Mouse (Mus musculus) midbrain, postnatal 0 days (tissue): ENCODE results near the gene Gm10842. TPM values are rescaled to one million over a fixed set of nuclear protein-coding genes. Genes with fewer than 3 reads are reported as not detected.
"Not testable (repeated sequence)": the region's sequence is repeated elsewhere in the genome, so short reads cannot be mapped to it uniquely, and the experiment has no call there.

Experiments
- ATAC-seq: fragments of 200-750 bp; cut with Nextera tagmentation; 2 replicates; pipeline ENCODE4 v1.8.0; 2017; ENCODE audit warnings: moderate number of reproducible peaks, mild to moderate bottlenecking, moderate TSS enrichment, moderate library complexity; ENCODE audit not compliant: low FRiP score
- DNase-seq: peaks from one replicate; pipeline ENCODE4 v3.0.0-alpha.2; 2015; ENCODE audit warnings: low spot score
- H3K27ac ChIP-seq: fragments of 300-500 bp; sonication (generic); 2 replicates; pipeline ENCODE4 v1.5.1; 2014; ENCODE audit warnings: low read depth, mild to moderate bottlenecking, low read length, mixed read lengths
- H3K27me3 ChIP-seq: fragments of 300-500 bp; sonication (generic); 2 replicates; pipeline ENCODE4 v1.6.1; 2014; ENCODE audit warnings: low read length, control low read depth, mixed read lengths; ENCODE audit not compliant: insufficient read depth
- H3K36me3 ChIP-seq: fragments of 300-500 bp; sonication (generic); 2 replicates; pipeline ENCODE4 v1.6.1; 2014; ENCODE audit warnings: low read length, control low read depth, mixed read lengths; ENCODE audit not compliant: insufficient read depth
- H3K4me1 ChIP-seq: fragments of 300-500 bp; sonication (generic); 2 replicates; pipeline ENCODE4 v1.6.1; 2014; ENCODE audit warnings: mild to moderate bottlenecking, control low read depth, antibody characterized with exemption, low read length, mixed read lengths; ENCODE audit not compliant: insufficient read depth
- H3K4me2 ChIP-seq: fragments of 300-500 bp; sonication (generic); 2 replicates; pipeline ENCODE4 v1.6.1; 2014; ENCODE audit warnings: low read depth, mild to moderate bottlenecking, low read length, mixed read lengths; ENCODE audit not compliant: poor library complexity, severe bottlenecking
- H3K4me3 ChIP-seq: fragments of 300-500 bp; sonication (generic); 2 replicates; pipeline ENCODE4 v1.5.1; 2014; ENCODE audit warnings: low read depth, mild to moderate bottlenecking, low read length, moderate library complexity
- H3K9ac ChIP-seq: fragments of 300-500 bp; sonication (generic); replicated peaks from 2 replicates; pipeline ENCODE4 v1.6.1; 2014; ENCODE audit warnings: mild to moderate bottlenecking, low read length, moderate library complexity, mixed read lengths; ENCODE audit not compliant: poor library complexity, severe bottlenecking
- H3K9me3 ChIP-seq: fragments of 300-500 bp; sonication (generic); 2 replicates; pipeline ENCODE4 v1.6.1; 2016; ENCODE audit warnings: low read length, control low read depth
- CTCF ChIP-seq: IDR thresholded peaks from 2 replicates; pipeline ENCODE4 v1.5.1; 2016; ENCODE audit warnings: antibody characterized with exemption, mild to moderate bottlenecking
- WGBS: fragments of 180-500 bp; shearing (Covaris S2); extraction: QIAGEN DNeasy Blood & Tissue Kit; methylation state at CpG from one replicate; pipeline ENCODE4 v1.1.7; 2014; 5-methylcytosine and 5-hydroxymethylcytosine counted together
- polyA plus RNA-seq: library from polyadenylated mRNA; unstranded; fragments of >200 nt; fragmentation: Nextera tagmentation; extraction: Ambion mirVana; gene quantifications from 2 replicates; pipeline ENCODE4 v1.2.1, GENCODE M21; 2015
- total RNA-seq: library from RNA; depleted of rRNA; stranded (reverse); fragments of >200 nt; gene quantifications from 2 replicates; pipeline ENCODE4 v1.2.3, GENCODE M21; 2014; rRNA removed

Gm10842 gene
- total RNA-seq = not detected in 2 replicates
- not detected in 2 replicates for polyA plus RNA-seq

GRCm38 (mm10) chr11:105146593-105146992 lies at the start of gene Gm10842:
Gene Gm10842 (plus strand): TSS chr11:105146893.
- Histone ChIP-seq H3K27me3 (no peaks in the 10 kb centered on the region), H3K4me3 (no peak within 1 kb of the TSS), H3K4me1 (no peaks in the 10 kb centered on the region), H3K9me3 (no peaks in the 10 kb centered on the region), H3K4me2 (no peak within 1 kb of the TSS), H3K9ac (no peak within 1 kb of the TSS), H3K27ac (no peak within 1 kb of the TSS), H3K36me3 (no peaks in the 10 kb centered on the region)
- no peak for ATAC-seq
- TF ChIP-seq CTCF = no peak
- no peak for DNase-seq
- WGBS = 62% methylated on average over 3 of the region's 3 CpGs

- not testable (repeated sequence) for H3K4me1 ChIP-seq, H3K27me3 ChIP-seq, H3K27ac ChIP-seq, H3K4me3 ChIP-seq, H3K36me3 ChIP-seq, H3K4me2 ChIP-seq, H3K9ac ChIP-seq, DNase-seq, H3K9me3 ChIP-seq, ATAC-seq
- WGBS = 86% methylated on average over 22 of the region's 22 CpGs
Observed at GRCm38 (mm10) chr11:105112448-105112847, 34.2 kb upstream of the Gm10842 start.

- no peaks in the 10 kb centered on the region for H3K27me3 ChIP-seq
- H3K4me3 ChIP-seq = no peak overlapping the region
- H3K4me2 ChIP-seq = no peak overlapping the region
- TF ChIP-seq CTCF = no peak
- H3K36me3 ChIP-seq = no peaks in the 10 kb centered on the region
- DNase-seq (no peak), ATAC-seq (no peak)
- no peak overlapping the region for H3K9ac ChIP-seq
- no peak overlapping the region for H3K27ac ChIP-seq
- no peaks in the 10 kb centered on the region for H3K9me3 ChIP-seq
- 89% methylated on average over 7 of the region's 7 CpGs for WGBS
- H3K4me1 ChIP-seq = no peaks in the 10 kb centered on the region
Observed at GRCm38 (mm10) chr11:105117814-105118213, 28.9 kb upstream of the Gm10842 start.

GRCm38 (mm10) chr11:105120551-105121061 lies 26.1 kb upstream of the Gm10842 start:
- 36% methylated on average over 4 of the region's 4 CpGs for WGBS

GRCm38 (mm10) chr11:105121792-105122191 lies 24.9 kb upstream of the Gm10842 start:
- not testable (repeated sequence) for H3K4me2 ChIP-seq, H3K27ac ChIP-seq, H3K9me3 ChIP-seq, ATAC-seq, H3K4me3 ChIP-seq, H3K9ac ChIP-seq, H3K27me3 ChIP-seq, H3K36me3 ChIP-seq, DNase-seq, H3K4me1 ChIP-seq
- WGBS = 74% methylated on average over 5 of the region's 5 CpGs
- TF ChIP-seq CTCF = peak; percentile 26

More at GRCm38 (mm10) chr11:105120551-105121061, 26.1 kb upstream of the Gm10842 start:
- H3K27ac ChIP-seq = no peak overlapping the region
- no peak overlapping the region for H3K9ac ChIP-seq
- DNase-seq (no peak), ATAC-seq (no peak)
- TF ChIP-seq CTCF = no peak
- H3K27me3 ChIP-seq = no peaks in the 10 kb centered on the region
- H3K4me2 ChIP-seq = no peak overlapping the region
- H3K4me1 ChIP-seq = no peaks in the 10 kb centered on the region
- H3K9me3 ChIP-seq = no peaks in the 10 kb centered on the region
- no peak overlapping the region for H3K4me3 ChIP-seq
- no peaks in the 10 kb centered on the region for H3K36me3 ChIP-seq

- H3K9me3 ChIP-seq = no peaks in the 10 kb centered on the region
- H3K4me1 ChIP-seq = peaks cover 8% of the 10 kb centered on the region
- 3% methylated on average over 9 of the region's 9 CpGs for WGBS
- peak; percentile 76 for TF ChIP-seq CTCF
- no peaks in the 10 kb centered on the region for H3K36me3 ChIP-seq
- H3K9ac ChIP-seq = no peak overlapping the region
- DNase-seq (peak; percentile 77), ATAC-seq (no peak)
- no peak overlapping the region for H3K4me3 ChIP-seq
- H3K27me3 ChIP-seq = no peaks in the 10 kb centered on the region
- H3K4me2 ChIP-seq = no peak overlapping the region
- H3K27ac ChIP-seq = no peak overlapping the region
Observed at GRCm38 (mm10) chr11:105123986-105124385, 22.7 kb upstream of the Gm10842 start.
